Comparison of ENCODE assay signal across 8 mouse cellular contexts in the genomic region with DNA sequence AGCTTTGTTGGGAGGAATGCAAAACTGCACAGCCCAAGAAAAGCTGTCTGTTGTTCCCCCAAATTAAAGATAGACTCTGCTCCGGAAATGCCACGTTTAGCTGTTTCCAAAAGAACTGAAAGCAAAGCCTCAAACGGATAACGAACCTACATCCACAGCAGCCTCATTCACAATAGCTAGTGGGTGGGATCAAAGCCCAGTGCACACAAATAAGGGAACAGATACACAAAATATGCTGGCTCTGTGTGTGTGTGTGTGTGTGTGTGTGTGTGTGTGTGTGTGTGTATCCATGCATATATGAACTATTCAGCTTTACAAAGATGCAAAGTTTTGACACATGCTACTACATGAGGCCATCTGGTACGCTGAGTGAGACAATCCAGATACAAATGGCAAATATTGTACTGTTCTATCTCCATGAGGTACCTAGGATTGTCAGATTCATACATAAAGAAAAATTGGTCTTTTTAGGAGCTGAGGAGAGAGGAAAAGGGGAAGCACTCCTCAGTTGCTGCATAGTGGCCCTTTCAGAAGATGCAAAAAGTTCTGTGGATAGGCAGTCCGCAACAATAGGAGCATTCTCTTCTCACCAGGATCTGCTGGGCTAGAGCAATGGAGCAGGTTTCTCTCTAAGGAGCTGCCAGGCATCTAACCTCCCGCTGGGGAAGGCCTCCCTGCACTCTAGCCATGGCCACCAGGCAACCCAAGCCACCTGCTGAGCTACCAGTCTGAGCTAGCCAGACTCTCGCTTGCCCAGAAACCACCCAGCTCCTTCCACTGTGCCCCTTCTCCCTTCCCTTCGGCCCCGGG. TPM values are rescaled to one million over a fixed set of nuclear protein-coding genes. Genes with fewer than 3 reads are reported as not detected.
DNase-seq lines count a peak whose midpoint lies in the region; ATAC-seq and TF ChIP-seq lines count a peak whose summit lies in the region.
"Had no signal": no experiment of that assay in that cellular context is flagged by ENCODE, and none has a peak within 500 bp of the region (broad histone marks: within the 10 kb centered on the region; RNA-seq: fewer than 3 reads in every experiment).

No protein-coding gene starts in this region.

- peak; percentile 29; the same call in 1 of the 2 replicates for ATAC-seq in megakaryocyte-erythroid progenitor cell, adult 5-6 weeks (replicated peaks; ENCODE audit: low FRiP score, low TSS enrichment, poor library complexity, severe bottlenecking)

- H3K4me1 ChIP-seq in E14TG2a.4 (replicated peaks; ENCODE audit: low read depth, low read length) = peaks cover 24% of the 10 kb centered on the region
- peaks cover 12% of the 10 kb centered on the region for H3K4me1 ChIP-seq in hindbrain, embryonic 10.5 days (replicated peaks)

- DNase-seq in R1 (ENCODE audit: low read depth, low spot score) = peak; percentile 44
- DNase-seq in hindbrain, embryonic 10.5 days (ENCODE audit: low spot score) = peak; percentile 10
- no peak for DNase-seq in spleen, adult 12 weeks (ENCODE audit: low spot score)
- no peak for DNase-seq in frontal cortex, postnatal 36 days (ENCODE audit: low spot score in 2 of 2)
- DNase-seq in ovary, postnatal 36 days (ENCODE audit: low spot score) = no peak
- DNase-seq: adrenal gland, adult 2 months had no signal

- H3K9me3 ChIP-seq in E14TG2a.4 (ENCODE audit: low read length) = no peaks in the 10 kb centered on the region
- H3K9me3 ChIP-seq in hindbrain, embryonic 10.5 days = no peaks in the 10 kb centered on the region

- peaks cover 3% of the 10 kb centered on the region for H3K27me3 ChIP-seq in E14TG2a.4 (ENCODE audit: insufficient read depth, low read length)
- peaks cover 4% of the 10 kb centered on the region; the same call in 1 of the 2 replicates for H3K27me3 ChIP-seq in hindbrain, embryonic 10.5 days (ENCODE audit: insufficient read depth, poor library complexity, severe bottlenecking)

- peak overlapping the region; percentile 60 for H3K27ac ChIP-seq in hindbrain, embryonic 10.5 days

- 29% methylated on average over 10 of the region's 10 CpGs for WGBS in hindbrain, embryonic 10.5 days

- H3K4me3 ChIP-seq in E14TG2a.4 (replicated peaks; ENCODE audit: low read length) = peak overlapping the region; percentile 50
- peak overlapping the region; percentile 26; the same call in 1 of the 2 replicates for H3K4me3 ChIP-seq in hindbrain, embryonic 10.5 days

- no peak for TF ChIP-seq CTCF in E14TG2a.4 (conservative IDR thresholded peaks at IDR 0.05; ENCODE audit: low read length)

- H3K36me3 ChIP-seq in E14TG2a.4 (ENCODE audit: insufficient read depth, low read length) = no peaks in the 10 kb centered on the region
- H3K36me3 ChIP-seq in hindbrain, embryonic 10.5 days = no peaks in the 10 kb centered on the region

RNA-seq across cellular contexts. Expression of a gene that starts 40.5 kb away (rescaled TPM):
- polyA plus RNA-seq in hindbrain, embryonic 10.5 days (2016; fragmentation: Nextera tagmentation; extraction: Ambion mirVana) = 29.8 and 32.5 TPM in 2 replicates
- 26.1 and 40.8 TPM in 2 replicates for total RNA-seq in megakaryocyte-erythroid progenitor cell, adult 5-6 weeks (2014; fragmentation: Nextera tagmentation)
- total RNA-seq in megakaryocyte-erythroid progenitor cell, adult 5-6 weeks (2017) = 17.3 and 19.4 TPM in 2 replicates

Comparison
In these comparisons a context has a peak if more than half of its experiments do, and no peak if none do; other contexts are left out.
1. DNase-seq: peak in R1 (single experiment) and hindbrain, embryonic 10.5 days (single experiment); none in spleen, adult 12 weeks (single experiment), frontal cortex, postnatal 36 days (0 of 2) and ovary, postnatal 36 days (single experiment).